Mouse (Mus musculus): ENCODE results near the gene Mettl16. TPM values are rescaled to one million over a fixed set of nuclear protein-coding genes. Genes with fewer than 3 reads are reported as not detected.
A peak's percentile ranks its signal among the peaks of the same experiment; 100 is the strongest.

Mettl16 gene
- polyA plus RNA-seq, 1 experiment from 2014 or later, result 33.0 TPM

DNA sequence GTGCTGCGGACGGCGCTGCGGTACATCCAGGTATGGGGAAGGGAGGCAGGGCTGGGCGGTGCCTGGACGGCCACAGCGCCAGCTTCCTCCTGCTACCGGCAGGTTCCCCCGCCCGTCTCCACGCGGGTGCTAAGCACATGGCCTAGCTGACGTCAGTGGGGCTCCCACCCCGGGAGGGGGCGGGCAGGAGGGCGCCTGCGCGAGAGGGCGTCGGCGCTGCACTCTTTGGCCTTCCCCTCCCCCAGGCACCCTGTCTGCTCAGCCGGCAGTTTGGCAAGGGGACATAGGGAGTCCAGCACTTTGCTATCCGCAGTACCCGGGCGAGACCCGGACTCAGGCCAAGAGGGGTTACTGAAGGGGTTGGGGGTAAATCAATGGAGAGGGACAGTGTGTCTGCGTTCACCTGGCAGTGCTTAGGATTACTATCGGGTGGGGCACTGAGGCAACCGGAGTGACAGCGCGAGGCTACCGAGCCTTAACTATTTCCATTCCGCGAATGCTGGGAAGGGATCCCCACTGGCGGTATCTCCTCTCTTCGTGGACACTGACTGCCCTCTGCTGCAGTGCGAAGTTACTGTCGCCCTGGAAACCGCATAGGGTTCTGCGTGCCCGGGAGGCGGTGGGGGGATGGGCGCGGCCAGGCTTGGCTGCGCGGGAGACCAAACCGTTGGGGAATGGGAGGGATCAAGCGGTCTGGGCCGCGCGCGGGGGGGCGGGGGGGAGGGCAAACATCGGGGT lies 67.2 kb downstream of the Mettl16 start:
- Histone ChIP-seq H3K9ac (ENCODE audit: low read length) (peak overlapping the region; percentile 69), H3K36me3 (ENCODE audit: control insufficient read depth, insufficient read depth) (peaks cover 7% of the 10 kb centered on the region), H3K9me3 (replicated peaks; ENCODE audit: control insufficient read depth, low read length) (no peaks in the 10 kb centered on the region), H3K4me2 (ENCODE audit: low read depth, low read length) (peak overlapping the region; percentile 76), H3K4me3 (ENCODE audit: low read length) (peak overlapping the region; percentile 55), H3K4me1 (ENCODE audit: control insufficient read depth, insufficient read depth, low read length) (peaks cover 40% of the 10 kb centered on the region), H3K27me3 (ENCODE audit: control insufficient read depth, insufficient read depth, low read length) (no peaks in the 10 kb centered on the region), H3K27ac (ENCODE audit: low read length) (peak overlapping the region; percentile 93)
- ATAC-seq (replicated peaks; ENCODE audit: extremely low read depth, insufficient read depth, low FRiP score), result peak; percentile 80
- under 1% methylated on average over 54 of the region's 54 CpGs for WGBS

DNA sequence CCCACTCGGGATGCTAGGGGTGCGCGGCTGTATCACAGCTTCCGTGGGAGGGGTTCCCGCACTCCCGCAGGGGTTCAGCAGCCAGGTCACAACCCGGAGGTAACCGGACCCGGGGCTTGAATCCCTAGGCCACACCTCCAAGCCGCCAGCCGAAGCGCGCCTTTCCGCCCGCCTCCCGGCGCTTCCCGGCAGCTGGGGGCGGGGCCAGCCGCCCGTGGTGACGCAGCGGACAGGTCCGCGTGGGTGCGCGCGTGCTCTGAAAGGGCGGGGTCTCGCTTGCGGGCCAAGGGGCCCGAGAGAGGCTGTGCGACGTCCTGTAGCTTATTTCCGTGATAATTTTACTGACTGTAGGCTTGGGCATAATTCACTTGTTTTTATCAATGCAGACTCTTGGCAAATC lies 67.8 kb downstream of the Mettl16 start:
- peaks cover 40% of the 10 kb centered on the region for H3K4me1 ChIP-seq (ENCODE audit: control insufficient read depth, insufficient read depth, low read length)
- ATAC-seq (replicated peaks; ENCODE audit: extremely low read depth, insufficient read depth, low FRiP score), result peak; percentile 80
- WGBS, result under 1% methylated on average over 35 of the region's 35 CpGs

DNA sequence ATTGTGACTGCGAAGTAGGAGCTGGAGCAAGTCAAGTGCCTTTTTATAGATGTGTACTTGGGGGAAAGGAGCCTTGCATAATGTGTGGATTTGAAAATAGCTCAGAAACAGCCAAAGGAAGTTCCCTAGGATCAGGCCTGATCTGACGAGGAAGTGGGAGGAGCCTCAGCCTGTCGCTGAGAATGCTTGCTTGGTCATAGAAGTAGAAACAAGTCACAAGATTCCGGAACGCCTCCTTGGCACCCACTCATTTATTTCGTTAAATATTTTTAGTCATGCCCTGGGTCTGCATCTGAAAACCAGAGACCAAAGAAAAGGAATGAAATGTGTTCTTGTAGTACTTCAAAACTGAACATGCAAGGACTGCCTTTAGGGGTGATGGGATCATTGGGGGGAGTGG lies 68.3 kb downstream of the Mettl16 start:
- 23% methylated on average over 6 of the region's 6 CpGs for WGBS
- Histone ChIP-seq H3K4me2 (ENCODE audit: low read depth, low read length) (peak overlapping the region; percentile 76), H3K4me1 (ENCODE audit: control insufficient read depth, insufficient read depth, low read length) (peaks cover 37% of the 10 kb centered on the region), H3K9ac (ENCODE audit: low read length) (peak overlapping the region; percentile 69), H3K4me3 (ENCODE audit: low read length) (peak overlapping the region; percentile 55), H3K27ac (ENCODE audit: low read length) (peak overlapping the region; percentile 93), H3K9me3 (replicated peaks; ENCODE audit: control insufficient read depth, low read length) (no peaks in the 10 kb centered on the region), H3K36me3 (ENCODE audit: control insufficient read depth, insufficient read depth) (peaks cover 11% of the 10 kb centered on the region), H3K27me3 (ENCODE audit: control insufficient read depth, insufficient read depth, low read length) (no peaks in the 10 kb centered on the region)
- no peak for ATAC-seq (replicated peaks; ENCODE audit: extremely low read depth, insufficient read depth, low FRiP score)

More for the DNA sequence above, 67.8 kb downstream of the Mettl16 start:
- peak overlapping the region; percentile 55 for H3K4me3 ChIP-seq (ENCODE audit: low read length)
- H3K27me3 ChIP-seq (ENCODE audit: control insufficient read depth, insufficient read depth, low read length), result no peaks in the 10 kb centered on the region
- peak overlapping the region; percentile 69 for H3K9ac ChIP-seq (ENCODE audit: low read length)
- peaks cover 11% of the 10 kb centered on the region for H3K36me3 ChIP-seq (ENCODE audit: control insufficient read depth, insufficient read depth)
- peak overlapping the region; percentile 76 for H3K4me2 ChIP-seq (ENCODE audit: low read depth, low read length)
- peak overlapping the region; percentile 93 for H3K27ac ChIP-seq (ENCODE audit: low read length)
- H3K9me3 ChIP-seq (replicated peaks; ENCODE audit: control insufficient read depth, low read length), result no peaks in the 10 kb centered on the region

DNA sequence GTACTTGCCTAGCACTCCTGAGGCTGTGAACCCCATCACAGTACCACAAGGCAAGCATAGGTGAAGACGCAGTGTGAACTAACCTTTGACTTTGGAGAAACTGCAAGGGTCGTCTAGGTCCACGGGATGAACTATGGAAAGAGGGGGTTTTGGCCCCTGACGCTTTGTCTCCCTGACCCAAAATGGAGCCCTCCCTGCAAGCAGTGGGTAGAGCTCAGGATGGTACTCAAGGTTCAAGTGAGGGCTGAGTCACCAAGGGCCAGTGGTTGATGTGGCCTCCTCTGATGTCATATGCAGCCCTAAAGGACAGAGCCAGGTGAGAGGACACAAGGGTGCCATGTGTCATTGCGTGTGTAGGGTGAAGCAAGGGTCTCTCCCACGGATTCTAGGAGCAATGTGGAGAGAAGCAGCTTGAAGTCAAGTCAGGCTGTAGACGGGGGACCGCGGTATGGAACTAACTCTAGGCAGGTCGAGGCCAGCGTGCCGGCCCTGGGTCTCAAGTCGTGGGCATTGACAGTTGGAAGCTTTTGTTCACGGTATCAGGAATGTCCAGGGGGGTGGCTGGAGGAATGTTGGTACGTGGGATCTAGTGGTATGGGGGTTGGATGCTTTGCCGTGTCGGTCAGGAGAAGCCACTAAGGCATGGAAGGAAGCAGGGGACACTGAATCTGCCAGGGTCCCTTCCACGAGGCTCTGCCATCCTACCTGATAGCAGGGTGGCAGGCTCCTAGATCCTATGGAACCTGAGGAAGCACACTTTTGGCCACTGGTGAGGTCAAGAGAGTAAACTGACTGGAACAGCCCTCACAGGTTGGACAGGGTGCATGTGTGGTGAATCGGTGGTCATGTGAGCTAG lies 69.5 kb downstream of the Mettl16 start:
- Histone ChIP-seq H3K36me3 (ENCODE audit: control insufficient read depth, insufficient read depth) (peaks cover 11% of the 10 kb centered on the region), H3K4me2 (ENCODE audit: low read depth, low read length) (no peak overlapping the region), H3K4me1 (ENCODE audit: control insufficient read depth, insufficient read depth, low read length) (peaks cover 26% of the 10 kb centered on the region), H3K9me3 (replicated peaks; ENCODE audit: control insufficient read depth, low read length) (no peaks in the 10 kb centered on the region), H3K27ac (ENCODE audit: low read length) (no peak overlapping the region; the same call in 1 of the 2 replicates), H3K9ac (ENCODE audit: low read length) (no peak overlapping the region), H3K27me3 (ENCODE audit: control insufficient read depth, insufficient read depth, low read length) (no peaks in the 10 kb centered on the region), H3K4me3 (ENCODE audit: low read length) (no peak overlapping the region)
- WGBS, result 85% methylated on average over 19 of the region's 19 CpGs
- no peak for ATAC-seq (replicated peaks; ENCODE audit: extremely low read depth, insufficient read depth, low FRiP score)

DNA sequence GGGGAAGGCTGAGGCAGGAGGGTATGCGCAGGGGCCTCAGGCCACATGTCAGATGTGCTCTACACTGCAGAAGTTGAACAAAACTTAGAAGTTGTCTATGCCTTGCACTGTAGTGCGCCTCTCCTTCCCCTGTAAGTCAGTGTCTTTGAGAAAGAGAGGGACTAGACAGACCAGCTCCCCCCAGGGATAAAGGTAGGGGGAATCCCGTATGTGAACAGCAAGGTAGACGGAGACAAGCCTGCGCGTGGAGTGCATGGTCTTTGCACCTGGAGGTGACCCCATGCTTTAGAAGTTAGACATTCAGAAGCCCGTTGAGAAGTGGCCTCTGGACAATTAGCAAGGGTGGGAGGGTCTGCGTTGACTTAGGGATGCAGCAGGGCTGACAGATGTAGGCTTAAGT lies 70.1 kb downstream of the Mettl16 start:
- H3K4me1 ChIP-seq (ENCODE audit: control insufficient read depth, insufficient read depth, low read length), result peaks cover 26% of the 10 kb centered on the region
- H3K27ac ChIP-seq (ENCODE audit: low read length), result no peak overlapping the region
- H3K4me2 ChIP-seq (ENCODE audit: low read depth, low read length), result no peak overlapping the region
- H3K9ac ChIP-seq (ENCODE audit: low read length), result 0 out of 2 replicates have a peak overlapping the region, but pooled peaks have one; percentile 6
- H3K9me3 ChIP-seq (replicated peaks; ENCODE audit: control insufficient read depth, low read length), result peaks cover 3% of the 10 kb centered on the region
- H3K27me3 ChIP-seq (ENCODE audit: control insufficient read depth, insufficient read depth, low read length), result no peaks in the 10 kb centered on the region
- 85% methylated on average over 8 of the region's 8 CpGs for WGBS
- ATAC-seq (replicated peaks; ENCODE audit: extremely low read depth, insufficient read depth, low FRiP score), result no peak
- no peak overlapping the region for H3K4me3 ChIP-seq (ENCODE audit: low read length)
- H3K36me3 ChIP-seq (ENCODE audit: control insufficient read depth, insufficient read depth), result peaks cover 14% of the 10 kb centered on the region

DNA sequence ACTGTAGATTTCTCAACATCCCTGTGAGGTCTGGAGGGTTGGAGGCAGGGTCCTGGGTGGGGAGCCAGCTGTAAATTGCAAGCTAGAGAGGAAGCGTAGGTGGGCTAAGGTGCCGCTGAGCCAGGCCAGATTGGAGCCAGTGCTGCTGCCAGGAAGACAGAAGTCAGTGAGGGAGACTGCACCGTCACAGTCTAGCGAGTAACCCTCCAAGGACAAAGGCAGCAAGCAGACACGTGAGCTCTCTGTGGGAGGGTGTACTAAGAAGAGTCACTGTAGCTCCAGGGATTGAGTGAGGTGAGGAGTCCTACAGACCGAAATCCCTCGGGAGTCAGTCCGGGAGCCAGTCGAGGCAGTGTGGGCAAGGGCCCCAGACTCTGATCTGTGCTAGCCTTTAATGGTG lies 70.7 kb downstream of the Mettl16 start:
- Histone ChIP-seq H3K4me1 (ENCODE audit: control insufficient read depth, insufficient read depth, low read length) (peaks cover 26% of the 10 kb centered on the region), H3K9me3 (replicated peaks; ENCODE audit: control insufficient read depth, low read length) (peaks cover 4% of the 10 kb centered on the region), H3K4me2 (ENCODE audit: low read depth, low read length) (no peak overlapping the region), H3K36me3 (ENCODE audit: control insufficient read depth, insufficient read depth) (peaks cover 15% of the 10 kb centered on the region), H3K27me3 (ENCODE audit: control insufficient read depth, insufficient read depth, low read length) (no peaks in the 10 kb centered on the region), H3K4me3 (ENCODE audit: low read length) (no peak overlapping the region), H3K27ac (ENCODE audit: low read length) (peak overlapping the region; percentile 59), H3K9ac (ENCODE audit: low read length) (0 out of 2 replicates have a peak overlapping the region, but pooled peaks have one; percentile 39)
- 67% methylated on average over 9 of the region's 9 CpGs for WGBS
- ATAC-seq (replicated peaks; ENCODE audit: extremely low read depth, insufficient read depth, low FRiP score), result no peak

DNA sequence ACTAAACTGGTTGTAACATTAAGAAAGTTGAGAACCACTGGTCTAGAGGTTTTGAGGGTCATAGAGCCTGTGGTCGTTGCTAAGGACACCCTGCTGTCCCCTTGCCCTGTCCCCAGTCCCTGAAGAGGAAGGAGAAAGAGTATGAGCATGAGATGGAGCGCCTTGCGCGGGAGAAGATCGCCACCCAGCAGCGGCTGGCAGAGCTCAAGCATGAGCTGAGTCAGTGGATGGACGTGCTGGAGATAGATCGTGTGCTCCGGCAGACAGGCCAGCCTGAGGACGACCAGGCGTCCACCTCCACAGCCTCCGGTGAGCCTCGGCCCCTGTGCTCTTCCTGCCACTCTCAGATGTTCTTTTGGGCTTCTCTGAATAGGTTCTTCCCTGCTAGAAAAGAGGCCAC lies 71.4 kb downstream of the Mettl16 start:
- Histone ChIP-seq H3K4me2 (ENCODE audit: low read depth, low read length) (no peak overlapping the region), H3K9me3 (replicated peaks; ENCODE audit: control insufficient read depth, low read length) (peaks cover 4% of the 10 kb centered on the region), H3K27me3 (ENCODE audit: control insufficient read depth, insufficient read depth, low read length) (no peaks in the 10 kb centered on the region), H3K4me1 (ENCODE audit: control insufficient read depth, insufficient read depth, low read length) (peaks cover 25% of the 10 kb centered on the region), H3K27ac (ENCODE audit: low read length) (no peak overlapping the region; the same call in 1 of the 2 replicates), H3K9ac (ENCODE audit: low read length) (no peak overlapping the region), H3K4me3 (ENCODE audit: low read length) (no peak overlapping the region), H3K36me3 (ENCODE audit: control insufficient read depth, insufficient read depth) (peaks cover 15% of the 10 kb centered on the region)
- 81% methylated on average over 13 of the region's 13 CpGs for WGBS
- no peak for ATAC-seq (replicated peaks; ENCODE audit: extremely low read depth, insufficient read depth, low FRiP score)

DNA sequence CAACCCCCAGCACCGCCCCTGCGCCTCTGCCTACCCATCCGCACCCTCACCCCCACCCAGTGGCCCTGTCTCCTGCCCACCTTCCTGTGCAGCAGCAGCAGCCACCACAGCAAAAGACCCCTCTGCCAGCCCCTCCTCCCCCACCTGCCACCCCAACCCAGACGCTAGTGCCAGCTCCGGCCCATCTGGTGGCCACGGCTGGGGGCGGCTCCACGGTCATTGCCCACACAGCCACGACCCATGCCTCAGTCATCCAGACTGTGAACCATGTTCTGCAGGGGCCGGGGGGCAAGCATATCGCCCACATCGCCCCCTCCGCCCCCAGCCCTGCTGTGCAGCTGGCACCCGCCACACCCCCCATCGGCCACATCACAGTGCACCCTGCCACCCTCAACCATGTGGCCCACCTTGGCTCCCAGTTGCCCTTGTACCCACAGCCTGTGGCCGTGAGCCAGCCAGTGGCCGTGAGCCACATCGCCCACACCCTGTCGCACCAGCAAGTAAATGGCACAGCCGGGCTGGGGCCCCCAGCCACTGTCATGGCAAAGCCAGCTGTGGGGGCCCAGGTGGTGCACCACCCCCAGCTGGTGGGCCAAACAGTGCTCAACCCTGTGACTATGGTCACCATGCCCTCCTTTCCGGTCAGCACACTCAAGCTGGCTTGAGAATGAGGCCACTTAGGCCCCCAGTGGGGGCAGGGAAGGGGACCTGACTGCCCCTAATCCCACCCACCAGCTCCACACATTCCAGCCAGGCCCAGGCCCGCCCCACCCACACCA lies 72.2 kb downstream of the Mettl16 start:
- no peak overlapping the region; the same call in 1 of the 2 replicates for H3K27ac ChIP-seq (ENCODE audit: low read length)
- H3K4me1 ChIP-seq (ENCODE audit: control insufficient read depth, insufficient read depth, low read length), result peaks cover 22% of the 10 kb centered on the region
- 86% methylated on average over 22 of the region's 22 CpGs for WGBS
- peaks cover 15% of the 10 kb centered on the region for H3K36me3 ChIP-seq (ENCODE audit: control insufficient read depth, insufficient read depth)
- H3K9ac ChIP-seq (ENCODE audit: low read length), result 0 out of 2 replicates have a peak overlapping the region, but pooled peaks have one; percentile 11
- H3K4me2 ChIP-seq (ENCODE audit: low read depth, low read length), result no peak overlapping the region
- H3K9me3 ChIP-seq (replicated peaks; ENCODE audit: control insufficient read depth, low read length), result peaks cover 4% of the 10 kb centered on the region
- ATAC-seq (replicated peaks; ENCODE audit: extremely low read depth, insufficient read depth, low FRiP score), result no peak
- no peaks in the 10 kb centered on the region for H3K27me3 ChIP-seq (ENCODE audit: control insufficient read depth, insufficient read depth, low read length)
- H3K4me3 ChIP-seq (ENCODE audit: low read length), result no peak overlapping the region

Data from heart, embryonic 16.5 days (tissue).